Mouse (Mus musculus) CD4-positive, CD25-positive, alpha-beta regulatory T cell, adult 4 months (primary cell): ENCODE results near the gene Dab2ip. TPM values are rescaled to one million over a fixed set of nuclear protein-coding genes. Genes with fewer than 3 reads are reported as not detected.

Experiments
- ATAC-seq: one replicate; pipeline ENCODE4 v1.8.0; 2017
- polyA plus RNA-seq, 2 experiments: library from polyadenylated mRNA; unstranded; fragments of 100-300 nt; shearing (Covaris generic); gene quantifications; one replicate each; pipeline ENCODE4 v1.2.1; 2017

Gene Dab2ip
- polyA plus RNA-seq, 2 experiments from 2014 or later = 0.30 to 0.53 TPM

DNA sequence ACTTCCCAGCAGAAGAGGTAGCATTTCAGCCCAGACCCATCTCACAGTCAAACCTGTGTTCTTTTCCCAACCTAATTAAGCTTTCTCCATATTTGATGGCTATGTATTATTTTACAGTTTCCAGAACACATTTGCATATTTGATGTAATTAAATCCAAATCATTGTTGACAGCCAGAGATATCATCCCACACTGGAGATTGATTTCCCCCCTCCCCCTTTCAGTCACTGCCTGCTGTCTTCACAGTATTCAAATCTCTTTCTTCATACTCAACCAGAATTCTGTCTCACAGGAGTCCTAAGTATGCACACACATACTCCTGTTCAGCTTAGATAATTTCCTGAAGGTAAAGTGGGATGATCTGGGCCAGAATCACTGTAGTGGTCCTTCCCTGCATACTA lies 202.8 kb downstream of the Dab2ip start:
- no peak for ATAC-seq

DNA sequence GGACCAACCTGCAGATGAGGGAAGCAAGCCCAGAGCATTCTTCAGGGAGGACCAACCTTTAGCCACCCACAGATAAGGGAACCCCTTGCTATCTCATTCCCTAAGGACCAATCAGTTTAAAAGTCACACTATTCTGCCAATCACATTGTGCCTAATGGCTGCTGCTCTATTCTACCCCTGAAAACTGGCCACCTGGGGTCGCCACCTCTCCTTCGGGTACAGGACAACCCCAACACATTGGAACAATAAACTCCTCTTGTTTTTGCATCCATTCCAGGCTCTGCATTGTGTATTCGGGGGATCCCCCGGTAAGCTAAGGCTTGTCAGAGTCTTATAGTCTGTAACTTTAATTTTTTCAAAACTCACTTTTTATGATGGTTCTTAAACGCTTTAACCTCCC lies 203.4 kb downstream of the Dab2ip start:
- no peak for ATAC-seq

DNA sequence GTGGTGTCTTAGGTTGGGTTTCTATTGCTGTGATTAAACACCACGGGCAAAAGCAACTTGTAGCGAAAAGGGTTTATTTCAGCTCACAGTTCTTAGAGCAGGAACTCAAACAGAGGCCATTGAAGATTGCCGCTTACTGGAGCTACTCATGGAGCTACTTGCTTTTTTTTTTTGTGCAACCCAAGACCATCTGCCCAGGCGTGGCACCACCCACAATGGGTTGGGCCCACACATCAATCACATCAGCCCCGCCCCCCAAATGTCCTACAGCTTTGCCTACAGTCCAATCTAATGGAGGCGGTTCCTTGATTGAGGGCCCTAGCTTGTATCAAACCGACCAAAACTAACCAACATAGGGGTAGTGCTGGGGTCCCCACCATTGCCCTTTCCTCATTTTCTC lies 205.8 kb downstream of the Dab2ip start:
- no peak for ATAC-seq

DNA sequence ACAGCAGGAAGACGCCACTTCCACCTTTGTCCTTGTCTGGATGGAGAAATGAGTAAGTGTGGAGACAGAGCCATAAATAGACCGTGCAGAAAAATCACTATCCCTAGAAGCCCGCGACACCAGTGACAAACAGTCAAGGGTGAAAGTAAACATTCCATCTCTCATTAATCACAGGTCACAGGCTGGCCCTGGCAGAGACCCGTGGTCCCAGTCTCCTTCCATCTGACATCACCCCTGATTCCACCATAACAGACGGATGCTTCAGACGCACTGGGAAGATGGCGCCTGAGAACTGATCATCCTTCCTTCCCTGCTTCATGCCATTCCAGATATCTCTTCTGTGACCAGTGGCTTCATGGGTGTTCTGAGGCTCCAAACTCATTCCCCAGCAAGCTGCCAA lies 206.3 kb downstream of the Dab2ip start:
- no peak for ATAC-seq

DNA sequence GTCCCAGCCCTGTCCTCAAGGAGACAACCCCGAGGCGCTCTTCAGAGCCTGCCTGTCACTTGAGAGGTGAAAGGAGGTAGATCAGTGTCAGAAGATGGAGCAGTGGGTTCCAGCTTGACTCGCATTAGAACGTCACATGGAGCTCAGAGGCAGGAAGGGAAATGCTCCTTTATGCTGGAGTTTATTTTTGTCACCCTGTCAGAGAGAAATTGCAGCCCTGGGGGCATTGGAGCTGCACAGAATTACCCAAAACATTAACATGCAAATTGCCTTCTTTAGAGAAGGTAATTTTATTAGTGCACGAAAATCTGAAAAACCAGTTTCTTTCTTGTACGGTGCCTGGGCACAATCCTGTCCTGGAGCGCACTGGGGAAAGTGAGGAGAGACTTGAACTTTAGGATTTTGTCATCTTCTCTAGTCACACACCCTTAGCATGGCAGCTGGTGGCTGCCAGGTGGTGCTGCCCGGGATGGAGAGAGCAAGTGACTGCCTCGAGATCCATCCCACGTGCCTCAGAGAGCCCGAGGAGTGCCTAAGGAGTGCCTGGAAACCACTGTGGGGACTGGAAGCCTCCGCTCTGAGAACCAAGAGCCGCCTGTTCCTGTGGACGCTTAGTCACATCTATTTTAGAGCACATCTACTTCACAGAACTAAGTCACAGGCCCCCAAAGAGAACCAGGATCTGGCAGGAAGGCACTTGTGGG lies 209.9 kb downstream of the Dab2ip start:
- ATAC-seq = no peak

DNA sequence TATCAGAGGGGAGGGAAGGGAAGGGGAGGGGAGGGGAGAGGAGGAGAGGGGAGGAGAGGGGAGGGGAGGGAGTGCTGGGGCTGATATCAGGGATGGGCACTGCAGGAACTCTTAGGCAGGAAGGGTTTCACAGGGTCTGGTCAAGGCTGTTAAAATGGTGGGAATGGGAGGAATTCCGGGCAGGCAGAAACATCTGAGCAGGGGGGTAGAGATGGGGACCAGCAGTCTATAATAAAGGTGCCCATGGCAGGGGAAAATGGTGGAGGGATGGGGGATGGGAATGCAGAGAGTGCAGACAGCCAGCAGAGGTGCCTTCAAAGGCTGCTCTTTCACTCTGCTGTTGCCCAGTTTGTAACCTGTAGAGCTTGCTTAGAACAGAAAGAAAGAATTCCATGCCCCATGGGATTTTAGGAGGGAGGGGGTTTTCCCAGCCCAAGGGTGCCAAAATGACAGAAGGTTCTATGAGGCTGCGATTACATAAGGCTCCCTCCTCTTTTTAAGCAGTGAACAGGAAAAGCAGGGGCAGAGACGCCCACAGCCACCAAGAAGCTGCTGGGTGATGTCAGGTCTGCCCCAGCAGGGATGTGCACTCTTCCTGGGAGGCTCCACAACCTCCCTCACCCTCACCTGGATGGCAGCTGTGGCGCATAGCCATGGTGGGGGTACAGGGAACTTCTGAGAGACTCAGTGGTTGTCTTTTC lies 210.6 kb downstream of the Dab2ip start:
- ATAC-seq = no peak

DNA sequence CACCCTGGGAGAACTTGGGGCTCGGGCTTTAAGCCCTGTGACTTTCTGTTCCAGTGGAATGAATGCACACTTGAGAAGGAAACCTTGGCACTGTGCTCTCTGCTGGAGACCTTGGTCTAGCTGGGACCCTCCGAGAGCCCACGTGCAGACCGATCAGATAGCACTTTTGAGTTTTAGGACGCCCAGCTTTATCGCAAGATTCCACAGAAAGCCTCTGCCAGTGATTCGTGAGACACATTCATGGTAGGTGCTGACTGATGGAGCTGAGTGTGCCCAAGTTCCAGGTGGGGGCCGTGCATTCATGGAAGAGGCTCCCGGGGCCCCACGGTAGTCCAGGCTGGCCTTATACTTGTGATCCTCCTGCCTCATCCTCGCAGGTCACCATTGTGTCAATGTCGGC lies 211.3 kb downstream of the Dab2ip start:
- no peak for ATAC-seq

DNA sequence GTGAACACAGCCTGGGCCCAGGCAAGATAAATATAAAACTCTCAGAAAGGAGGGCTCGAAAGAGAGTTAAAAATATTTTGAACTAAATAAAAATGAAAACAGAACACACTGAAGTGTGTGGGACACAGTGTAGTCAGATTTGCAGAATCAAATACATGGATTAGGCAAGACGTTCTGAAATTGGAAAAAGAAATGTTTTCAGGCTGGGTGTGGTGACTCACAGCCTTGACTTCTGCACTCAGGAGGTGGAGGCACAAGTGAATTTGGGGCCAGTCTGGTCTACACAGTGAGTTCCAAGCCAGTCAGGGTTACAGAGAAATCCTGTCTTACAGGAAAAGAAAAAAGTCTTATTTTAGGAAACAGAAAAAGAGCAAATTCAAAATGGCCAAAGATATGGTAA lies 212.5 kb downstream of the Dab2ip start:
- no peak for ATAC-seq

DNA sequence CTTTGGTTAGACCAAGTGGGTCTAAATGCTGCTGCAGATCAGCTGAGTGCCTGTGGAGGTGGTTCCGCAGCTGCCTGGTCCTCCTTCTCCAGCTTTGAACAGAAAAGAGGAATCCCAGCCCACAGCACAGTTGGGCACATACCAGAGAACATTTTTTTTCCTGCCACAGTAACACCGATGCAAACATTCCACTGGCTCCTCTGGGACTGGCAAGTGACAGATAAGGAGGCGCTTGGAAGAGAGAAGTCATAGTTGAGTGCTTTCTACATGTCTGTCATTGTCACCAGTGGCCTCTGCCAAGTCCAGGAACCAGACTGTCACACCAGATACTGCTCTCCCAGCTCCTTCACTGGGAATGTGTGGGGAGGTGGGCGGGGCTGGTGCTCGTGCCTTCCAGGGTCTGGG lies 217.6 kb downstream of the Dab2ip start:
- ATAC-seq = no peak

DNA sequence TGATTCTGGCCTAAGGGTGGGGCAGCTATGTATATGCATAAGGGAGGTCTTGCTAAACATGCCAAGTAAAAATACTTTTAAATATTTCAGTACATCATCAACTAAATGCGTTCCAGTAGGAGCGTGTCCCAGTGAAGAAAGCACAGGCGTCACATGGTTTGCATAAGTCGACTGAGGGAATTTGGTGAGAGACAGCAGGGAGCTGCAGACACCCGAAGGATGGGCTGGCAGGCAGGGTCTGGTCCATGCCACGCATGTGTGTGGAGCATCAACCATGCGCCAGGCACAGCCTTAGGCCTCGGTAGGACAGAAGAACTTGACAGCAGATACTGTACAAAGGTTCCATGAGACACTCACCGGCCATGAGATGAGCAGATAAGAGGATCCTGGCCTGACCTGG lies 218.9 kb downstream of the Dab2ip start:
- ATAC-seq = no peak

DNA sequence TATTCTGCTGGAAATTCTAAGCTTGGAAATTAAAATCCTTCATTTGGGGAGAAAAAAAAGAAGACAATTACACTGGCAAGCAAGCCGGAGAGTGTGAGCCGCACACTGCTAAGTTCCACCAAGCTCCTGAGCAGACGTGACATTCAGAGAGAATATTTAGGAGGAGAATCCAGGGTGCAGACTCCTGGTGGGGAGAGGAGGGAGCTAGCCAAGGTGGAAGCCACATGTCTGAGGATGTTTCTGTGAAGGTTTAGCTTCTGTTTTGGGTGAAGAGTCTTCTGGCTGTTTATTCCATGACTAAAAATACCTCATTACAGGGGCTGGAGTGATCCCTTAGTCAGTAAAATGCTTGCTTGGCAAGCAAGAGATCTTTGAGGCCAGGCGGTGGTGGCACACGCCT lies 221.2 kb downstream of the Dab2ip start:
- ATAC-seq = no peak

Other genes with a start within 250 kb of the Dab2ip start
- 1 to 10 TPM; 2.6 to 3.6 TPM for gene Stom, start 221.3 kb upstream of the Dab2ip start, polyA plus RNA-seq
- not detected for gene 4930568D16Rik, start 190.5 kb upstream of the Dab2ip start, polyA plus RNA-seq
- gene 4930402F06Rik, start 161.1 kb upstream of the Dab2ip start, polyA plus RNA-seq = not detected
- 10 to 100 TPM; 19.3 to 28.4 TPM for gene Ggta1, start 95.0 kb upstream of the Dab2ip start, polyA plus RNA-seq